Mouse (Mus musculus) midbrain, embryonic 12.5 days (tissue): ENCODE measurements around the gene Slc16a2. TPM values are rescaled to one million over a fixed set of nuclear protein-coding genes. Genes with fewer than 3 reads are reported as not detected.
"Not testable (repeated sequence)": the region's sequence is repeated elsewhere in the genome, so short reads cannot be mapped to it uniquely, and the experiment has no call there.

ENCODE experiments used
- ATAC-seq: fragments of 200-750 bp; cut with Nextera tagmentation; 2 replicates; pipeline ENCODE4 v1.8.0; 2017; ENCODE audit warnings: low read depth, moderate TSS enrichment, moderate library complexity; ENCODE audit not compliant: low FRiP score
- H3K27ac ChIP-seq: fragments of 300-500 bp; sonication (generic); replicated peaks from 2 replicates; pipeline ENCODE4 v1.5.1; 2016; ENCODE audit warnings: mild to moderate bottlenecking
- H3K27me3 ChIP-seq: fragments of 300-500 bp; sonication (generic); 2 replicates; pipeline ENCODE4 v1.6.1; 2016; ENCODE audit warnings: mild to moderate bottlenecking
- H3K36me3 ChIP-seq: fragments of 300-500 bp; sonication (generic); 2 replicates; pipeline ENCODE4 v1.6.1; 2016
- H3K4me1 ChIP-seq: fragments of 300-500 bp; sonication (generic); 2 replicates; pipeline ENCODE4 v1.6.1; 2016
- H3K4me2 ChIP-seq: fragments of 300-500 bp; sonication (generic); replicated peaks from 2 replicates; pipeline ENCODE4 v1.6.1; 2016; ENCODE audit warnings: mild to moderate bottlenecking, moderate library complexity
- H3K4me3 ChIP-seq: fragments of 300-500 bp; sonication (generic); 2 replicates; pipeline ENCODE4 v1.5.1; 2016; ENCODE audit warnings: mild to moderate bottlenecking
- H3K9ac ChIP-seq: fragments of 300-500 bp; sonication (generic); replicated peaks from 2 replicates; pipeline ENCODE4 v1.6.1; 2016; ENCODE audit warnings: mild to moderate bottlenecking, moderate library complexity
- H3K9me3 ChIP-seq: fragments of 300-500 bp; sonication (generic); 2 replicates; pipeline ENCODE4 v1.6.1; 2016; ENCODE audit warnings: mild to moderate bottlenecking
- WGBS: fragments of 180-500 bp; shearing (Covaris S2); methylation state at CpG from one replicate; pipeline ENCODE4 v1.1.7; 2016; 5-methylcytosine and 5-hydroxymethylcytosine counted together
- polyA plus RNA-seq: library from polyadenylated mRNA; unstranded; fragments of >200 nt; fragmentation: Nextera tagmentation; extraction: Ambion mirVana; gene quantifications from 2 replicates; pipeline ENCODE4 v1.2.1, GENCODE M21; 2016

Gene Slc16a2
- polyA plus RNA-seq, 1 experiment from 2014 or later, result 12.6 TPM

GRCm38 (mm10) chrX:103694381-103694780, 127.4 kb downstream of the Slc16a2 start:
- Histone ChIP-seq H3K27ac (no peak overlapping the region), H3K27me3 (peaks cover 93% of the 10 kb centered on the region), H3K4me3 (no peak overlapping the region), H3K4me2 (peak overlapping the region; percentile 59), H3K9ac (no peak overlapping the region), H3K4me1 (0 out of 2 replicates have a peak, but pooled peaks cover 9% of the 10 kb centered on the region), H3K36me3 (no peaks in the 10 kb centered on the region), H3K9me3 (no peaks in the 10 kb centered on the region)
- ATAC-seq, result no peak
- 27% methylated on average over 10 of the region's 10 CpGs for WGBS

- peaks cover 92% of the 10 kb centered on the region for H3K27me3 ChIP-seq
- H3K27ac ChIP-seq, result no peak overlapping the region
- H3K36me3 ChIP-seq, result no peaks in the 10 kb centered on the region
- H3K9me3 ChIP-seq, result no peaks in the 10 kb centered on the region
- no peak overlapping the region for H3K4me2 ChIP-seq
- no peak overlapping the region for H3K9ac ChIP-seq
- no peak for ATAC-seq
- no peak overlapping the region for H3K4me3 ChIP-seq
- 0 out of 2 replicates have a peak, but pooled peaks cover 9% of the 10 kb centered on the region for H3K4me1 ChIP-seq
- whole genome bisulfite sequencing, result 82% methylated on average over 5 of the region's 5 CpGs
Measured at GRCm38 (mm10) chrX:103692916-103693315, 128.9 kb downstream of the Slc16a2 start.

GRCm38 (mm10) chrX:103688551-103688950, 133.2 kb downstream of the Slc16a2 start:
- Histone ChIP-seq H3K9ac (no peak overlapping the region), H3K36me3 (no peaks in the 10 kb centered on the region), H3K4me1 (no peaks in the 10 kb centered on the region), H3K27ac (no peak overlapping the region), H3K27me3 (peaks cover 89% of the 10 kb centered on the region), H3K9me3 (no peaks in the 10 kb centered on the region), H3K4me3 (no peak overlapping the region), H3K4me2 (no peak overlapping the region)
- no peak for ATAC-seq
- WGBS, result 86% methylated on average over 2 of the region's 2 CpGs

DNA sequence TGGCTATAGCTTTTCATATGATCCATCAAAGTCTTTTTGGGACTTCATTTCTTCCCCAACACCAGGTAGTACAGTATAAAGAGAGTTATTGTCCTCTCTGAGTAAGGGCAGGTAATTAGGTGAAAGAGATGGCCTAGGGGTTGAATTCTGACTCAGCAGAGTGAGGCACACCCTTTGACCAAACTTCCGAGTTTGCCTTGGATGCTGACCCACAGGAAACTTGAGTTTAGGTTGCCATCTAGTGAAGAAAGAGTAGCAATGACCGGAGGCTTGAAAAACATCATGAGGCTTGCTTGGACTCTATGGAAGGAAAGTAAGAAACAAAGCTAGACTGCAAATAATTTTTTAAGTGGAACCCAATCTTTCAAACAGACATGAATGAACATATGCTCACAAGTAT, 147.1 kb downstream of the Slc16a2 start:
- peaks cover 42% of the 10 kb centered on the region for H3K27me3 ChIP-seq
- no peak for ATAC-seq

DNA sequence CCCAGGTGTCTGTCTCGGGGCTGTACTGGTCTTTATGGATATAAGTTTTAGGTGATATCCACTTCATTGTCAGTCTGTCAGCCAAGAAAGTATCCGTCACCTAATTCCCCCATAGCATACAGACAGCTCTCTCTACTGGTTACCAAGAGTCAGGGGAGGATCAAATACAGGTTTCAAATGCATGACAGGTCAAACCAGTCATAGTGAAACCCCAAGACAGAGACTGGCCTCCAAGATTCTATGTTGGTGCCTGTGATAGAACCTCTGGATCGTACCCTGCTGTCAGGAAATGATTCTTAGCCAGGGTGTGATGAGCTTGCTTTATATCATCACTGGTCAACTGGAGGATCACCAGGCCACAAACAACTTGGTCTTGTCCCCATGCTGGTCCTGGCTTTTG, 148.0 kb downstream of the Slc16a2 start:
- 86% methylated on average over 3 of the region's 3 CpGs for WGBS

More for the DNA sequence above, 147.1 kb downstream of the Slc16a2 start:
- WGBS, result 31% methylated on average over 2 of the region's 2 CpGs
- H3K4me1 ChIP-seq, result no peaks in the 10 kb centered on the region
- no peaks in the 10 kb centered on the region for H3K36me3 ChIP-seq
- H3K9ac ChIP-seq, result no peak overlapping the region
- no peak overlapping the region for H3K4me2 ChIP-seq
- H3K4me3 ChIP-seq, result no peak overlapping the region
- H3K27ac ChIP-seq, result no peak overlapping the region
- H3K9me3 ChIP-seq, result no peaks in the 10 kb centered on the region

GRCm38 (mm10) chrX:103670245-103670644, 151.5 kb downstream of the Slc16a2 start:
- no peaks in the 10 kb centered on the region for H3K4me1 ChIP-seq
- H3K9ac ChIP-seq, result no peak overlapping the region
- no peak overlapping the region for H3K4me3 ChIP-seq
- no peak overlapping the region for H3K4me2 ChIP-seq
- ATAC-seq, result no peak
- H3K27me3 ChIP-seq, result peaks cover 30% of the 10 kb centered on the region
- H3K9me3 ChIP-seq, result no peaks in the 10 kb centered on the region
- no peak overlapping the region for H3K27ac ChIP-seq
- no peaks in the 10 kb centered on the region for H3K36me3 ChIP-seq

More for the DNA sequence above, 148.0 kb downstream of the Slc16a2 start:
- H3K4me1 ChIP-seq, result no peaks in the 10 kb centered on the region
- H3K4me3 ChIP-seq, result no peak overlapping the region
- no peaks in the 10 kb centered on the region for H3K9me3 ChIP-seq
- no peak overlapping the region for H3K27ac ChIP-seq
- ATAC-seq, result no peak
- no peaks in the 10 kb centered on the region for H3K36me3 ChIP-seq
- no peak overlapping the region for H3K9ac ChIP-seq
- no peak overlapping the region for H3K4me2 ChIP-seq
- H3K27me3 ChIP-seq, result peaks cover 35% of the 10 kb centered on the region

GRCm38 (mm10) chrX:103664445-103664844, 157.3 kb downstream of the Slc16a2 start:
- peaks cover 31% of the 10 kb centered on the region for H3K27me3 ChIP-seq
- not testable (repeated sequence) for H3K4me1 ChIP-seq, H3K4me2 ChIP-seq, H3K4me3 ChIP-seq, H3K36me3 ChIP-seq, H3K27ac ChIP-seq, H3K9me3 ChIP-seq, ATAC-seq, H3K9ac ChIP-seq
- 94% methylated on average over 10 of the region's 10 CpGs for WGBS

DNA sequence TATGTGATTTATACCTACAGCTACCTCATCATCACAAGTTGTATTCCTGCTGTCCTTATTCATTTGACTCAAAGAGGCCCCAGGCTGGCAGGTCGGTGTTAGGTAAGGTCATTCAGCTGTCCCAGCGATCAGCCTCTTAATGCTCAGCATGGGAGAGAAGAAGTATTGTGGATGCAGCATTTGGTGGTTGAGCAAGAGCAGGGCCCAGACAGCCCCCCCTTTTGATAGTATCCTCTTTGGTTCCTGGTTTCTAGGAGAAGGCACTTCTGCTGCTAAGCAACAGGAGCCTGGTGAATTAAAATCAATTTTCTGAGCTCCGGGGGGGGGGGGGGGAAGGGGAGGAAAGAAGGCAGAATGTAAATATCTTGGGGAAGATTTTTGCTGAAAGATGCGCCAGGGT, 162.8 kb downstream of the Slc16a2 start:
- WGBS, result 52% methylated on average over 4 of the region's 4 CpGs
- H3K27ac ChIP-seq, result no peak overlapping the region
- H3K4me3 ChIP-seq, result no peak overlapping the region
- no peaks in the 10 kb centered on the region for H3K36me3 ChIP-seq
- H3K9ac ChIP-seq, result no peak overlapping the region
- no peak for ATAC-seq
- H3K9me3 ChIP-seq, result no peaks in the 10 kb centered on the region
- no peak overlapping the region for H3K4me2 ChIP-seq
- H3K4me1 ChIP-seq, result no peaks in the 10 kb centered on the region
- H3K27me3 ChIP-seq, result peaks cover 51% of the 10 kb centered on the region

GRCm38 (mm10) chrX:103653021-103653420, 168.8 kb downstream of the Slc16a2 start:
- H3K4me2 ChIP-seq, result no peak overlapping the region
- no peaks in the 10 kb centered on the region for H3K4me1 ChIP-seq
- H3K36me3 ChIP-seq, result no peaks in the 10 kb centered on the region
- no peak overlapping the region for H3K9ac ChIP-seq
- peaks cover 57% of the 10 kb centered on the region for H3K27me3 ChIP-seq
- no peak overlapping the region for H3K27ac ChIP-seq
- no peaks in the 10 kb centered on the region for H3K9me3 ChIP-seq
- ATAC-seq, result no peak
- WGBS, result 29% methylated on average over 2 of the region's 2 CpGs
- H3K4me3 ChIP-seq, result no peak overlapping the region

DNA sequence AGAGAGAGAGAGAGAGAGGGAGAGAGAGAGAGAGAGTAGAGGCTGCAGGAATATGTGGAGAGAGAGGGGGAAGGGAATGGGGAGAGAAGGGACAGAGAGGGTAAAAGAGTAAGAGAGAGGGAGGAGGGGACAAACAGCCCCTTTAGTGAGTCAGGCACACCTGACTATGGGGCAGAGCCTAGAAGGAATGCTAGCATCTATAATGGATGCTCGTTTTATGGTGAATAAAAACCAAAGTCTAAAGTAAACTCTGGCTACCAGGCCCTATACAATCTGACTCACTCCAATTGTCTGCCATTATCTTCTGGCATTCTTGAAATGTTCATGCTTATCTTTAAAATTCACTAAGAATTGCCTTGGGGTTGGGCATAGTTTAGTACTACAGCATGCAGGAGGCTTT, 169.7 kb downstream of the Slc16a2 start:
- WGBS, result 70% methylated on average over 1 of the region's 1 CpGs
- ATAC-seq, result no peak
- Histone ChIP-seq H3K36me3 (no peaks in the 10 kb centered on the region), H3K4me1 (no peaks in the 10 kb centered on the region), H3K27ac (no peak overlapping the region), H3K27me3 (peaks cover 60% of the 10 kb centered on the region), H3K9me3 (no peaks in the 10 kb centered on the region), H3K4me3 (no peak overlapping the region), H3K9ac (no peak overlapping the region), H3K4me2 (no peak overlapping the region)

Other genes with a start within 250 kb of the Slc16a2 start
- not detected in 2 replicates for gene Zcchc13, start 191.4 kb downstream of the Slc16a2 start, polyA plus RNA-seq
- gene Rlim, start 159.3 kb upstream of the Slc16a2 start, polyA plus RNA-seq, result 46.4 and 49.7 TPM in 2 replicates